ENCODE assay signal across 31 mouse cellular contexts in the genomic region with DNA sequence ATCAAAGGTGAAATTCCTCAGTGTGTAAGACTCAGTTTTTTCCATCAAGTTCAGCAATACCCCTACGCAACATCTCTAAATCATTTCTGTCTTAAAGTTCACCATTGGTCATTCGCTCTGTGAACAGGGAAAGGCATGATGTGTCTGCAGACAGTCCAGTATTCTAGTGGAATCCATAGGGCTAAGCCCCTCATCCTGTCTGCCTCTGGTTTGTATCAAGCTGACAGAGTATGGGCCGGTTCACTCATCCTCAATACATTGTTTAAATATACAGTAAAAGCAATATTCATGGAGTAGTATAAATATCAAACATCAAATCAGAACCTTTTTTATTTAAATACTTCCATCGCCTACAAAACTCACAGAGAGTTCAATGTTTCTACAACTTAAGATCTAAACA.
"Had no signal": no experiment of that assay in that cellular context is flagged by ENCODE, and none has a peak within 500 bp of the region (broad histone marks: within the 10 kb centered on the region; RNA-seq: fewer than 3 reads in every experiment).

No protein-coding gene starts in this region.

- DNase-seq: left cerebral cortex, postnatal 4 days; liver; liver, embryonic 13.5 days; liver, postnatal 0 days; lung, adult 18-20 months; lung, adult 2 months; lung, embryonic 14.5 days; lung, postnatal 14 days; lung, postnatal 36 days; lung, postnatal 4 days; midbrain, embryonic 14.5 days had no signal

- H3K9ac ChIP-seq: limb, embryonic 12.5 days; limb, embryonic 13.5 days; limb, embryonic 15.5 days; liver, embryonic 12.5 days; liver, embryonic 13.5 days; liver, embryonic 14.5 days; liver, embryonic 15.5 days; liver, postnatal 0 days; lung, embryonic 14.5 days; lung, embryonic 15.5 days; midbrain, embryonic 12.5 days; midbrain, embryonic 13.5 days; midbrain, embryonic 15.5 days had no signal

- H3K27ac ChIP-seq: left cerebral cortex, adult 2 months; limb, embryonic 10.5 days; limb, embryonic 12.5 days; limb, embryonic 13.5 days; limb, embryonic 15.5 days; liver, embryonic 12.5 days; liver, embryonic 13.5 days; liver, embryonic 14.5 days; liver, embryonic 15.5 days; lung, embryonic 15.5 days; macrophage; midbrain, embryonic 10.5 days; midbrain, embryonic 12.5 days; midbrain, embryonic 13.5 days; midbrain, embryonic 15.5 days had no signal

- H3K36me3 ChIP-seq: limb, embryonic 10.5 days; limb, embryonic 12.5 days; limb, embryonic 13.5 days; limb, embryonic 15.5 days; liver, embryonic 12.5 days; liver, embryonic 13.5 days; liver, embryonic 15.5 days; lung, embryonic 15.5 days; midbrain, embryonic 10.5 days; midbrain, embryonic 12.5 days; midbrain, embryonic 13.5 days; midbrain, embryonic 15.5 days had no signal

- H3K4me2 ChIP-seq: limb, embryonic 12.5 days; limb, embryonic 13.5 days; limb, embryonic 15.5 days; liver, embryonic 11.5 days; liver, embryonic 12.5 days; liver, embryonic 13.5 days; liver, embryonic 15.5 days; lung, embryonic 14.5 days; lung, embryonic 15.5 days; midbrain, embryonic 11.5 days; midbrain, embryonic 12.5 days; midbrain, embryonic 13.5 days; midbrain, embryonic 15.5 days had no signal

- ATAC-seq: liver, embryonic 12.5 days; liver, postnatal 0 days; lung, postnatal 0 days; midbrain, embryonic 13.5 days; midbrain, embryonic 15.5 days; midbrain, embryonic 16.5 days had no signal

- H3K27me3 ChIP-seq: limb, embryonic 12.5 days; limb, embryonic 13.5 days; limb, embryonic 15.5 days; liver, embryonic 12.5 days; liver, embryonic 13.5 days; liver, embryonic 15.5 days; lung, embryonic 15.5 days; megakaryocyte, embryonic 14.5 days; midbrain, embryonic 12.5 days; midbrain, embryonic 13.5 days; midbrain, embryonic 15.5 days had no signal

- H3K4me1 ChIP-seq: limb, embryonic 12.5 days; limb, embryonic 13.5 days; limb, embryonic 15.5 days; liver, embryonic 12.5 days; liver, embryonic 13.5 days; liver, embryonic 15.5 days; lung, embryonic 15.5 days; megakaryocyte, embryonic 14.5 days; midbrain, embryonic 10.5 days; midbrain, embryonic 12.5 days; midbrain, embryonic 13.5 days; midbrain, embryonic 15.5 days had no signal

- H3K9me3 ChIP-seq: limb, embryonic 10.5 days; limb, embryonic 12.5 days; limb, embryonic 13.5 days; limb, embryonic 15.5 days; liver, embryonic 12.5 days; liver, embryonic 13.5 days; liver, embryonic 15.5 days; lung, embryonic 15.5 days; megakaryocyte, embryonic 14.5 days; midbrain, embryonic 10.5 days; midbrain, embryonic 12.5 days; midbrain, embryonic 13.5 days; midbrain, embryonic 15.5 days had no signal

- H3K4me3 ChIP-seq: left cerebral cortex, adult 2 months; limb, embryonic 10.5 days; limb, embryonic 12.5 days; limb, embryonic 13.5 days; limb, embryonic 15.5 days; liver, embryonic 12.5 days; liver, embryonic 13.5 days; liver, embryonic 15.5 days; lung, embryonic 15.5 days; megakaryocyte, embryonic 14.5 days; midbrain, embryonic 10.5 days; midbrain, embryonic 12.5 days; midbrain, embryonic 13.5 days; midbrain, embryonic 15.5 days; myocyte had no signal
